Mouse (Mus musculus) erythroblast, embryonic 14.5 days (primary cell): ENCODE measurements around the gene Anks1b.

Experiments used
- GATA1 ChIP-seq: IDR thresholded peaks from 2 replicates; pipeline ENCODE4 v1.6.1; 2012; ENCODE audit warnings: low read length, inconsistent platforms, mixed read lengths
- TAL1 ChIP-seq: IDR thresholded peaks from 3 replicates; pipeline ENCODE4 v1.6.1; 2012; ENCODE audit warnings: low read length, inconsistent platforms, mixed read lengths

- no peak for TF ChIP-seq TAL1
- TF ChIP-seq GATA1 = no peak
Observed at GRCm38 (mm10) chr10:90974491-90974890, 1101.2 kb downstream of the Anks1b start.
